Mouse (Mus musculus) heart, embryonic 16.5 days (tissue): ENCODE measurements around the gene Tnfsf13b. TPM values are rescaled to one million over a fixed set of nuclear protein-coding genes. Genes with fewer than 3 reads are reported as not detected.

Experiments
- ATAC-seq: fragments of 200-750 bp; cut with Nextera tagmentation; replicated peaks from 2 replicates; pipeline ENCODE4 v1.8.0; 2017; ENCODE audit warnings: moderate number of reproducible peaks; ENCODE audit not compliant: insufficient read depth, low FRiP score; ENCODE audit errors: extremely low read depth
- H3K27ac ChIP-seq: fragments of 300-500 bp; sonication (generic); 2 replicates; pipeline ENCODE4 v1.5.1; 2014; ENCODE audit warnings: mild to moderate bottlenecking, low read length, control low read depth, moderate library complexity
- H3K27me3 ChIP-seq: fragments of 300-500 bp; sonication (generic); 2 replicates; pipeline ENCODE4 v1.6.1; 2014; ENCODE audit warnings: low read length, mixed read lengths; ENCODE audit not compliant: control insufficient read depth, insufficient read depth
- H3K36me3 ChIP-seq: fragments of 300-500 bp; sonication (generic); 2 replicates; pipeline ENCODE4 v1.6.1; 2014; ENCODE audit not compliant: control insufficient read depth, insufficient read depth
- H3K4me1 ChIP-seq: fragments of 300-500 bp; sonication (generic); 2 replicates; pipeline ENCODE4 v1.6.1; 2014; ENCODE audit warnings: low read length, mixed read lengths; ENCODE audit not compliant: control insufficient read depth, insufficient read depth
- H3K4me2 ChIP-seq: fragments of 300-500 bp; sonication (generic); 2 replicates; pipeline ENCODE4 v1.6.1; 2014; ENCODE audit warnings: low read depth, mild to moderate bottlenecking, control low read depth, low read length
- H3K4me3 ChIP-seq: fragments of 300-500 bp; sonication (generic); 2 replicates; pipeline ENCODE4 v1.5.1; 2014; ENCODE audit warnings: mild to moderate bottlenecking, control low read depth, low read length
- H3K9ac ChIP-seq: fragments of 300-500 bp; sonication (generic); 2 replicates; pipeline ENCODE4 v1.6.1; 2014; ENCODE audit warnings: low read length, control low read depth
- H3K9me3 ChIP-seq: fragments of 300-500 bp; sonication (generic); replicated peaks from 2 replicates; pipeline ENCODE4 v1.6.1; 2016; ENCODE audit warnings: low read length; ENCODE audit not compliant: control insufficient read depth
- WGBS: fragments of 180-500 bp; shearing (Covaris S2); extraction: QIAGEN DNeasy Blood & Tissue Kit; methylation state at CpG from one replicate; pipeline ENCODE4 v1.1.7; 2014; 5-methylcytosine and 5-hydroxymethylcytosine counted together
- polyA plus RNA-seq: library from polyadenylated mRNA; unstranded; fragments of >200 nt; fragmentation: Nextera tagmentation; extraction: Ambion mirVana; gene quantifications from 2 replicates; pipeline ENCODE4 v1.2.1, GENCODE M21; 2015

Tnfsf13b gene
- polyA plus RNA-seq, 1 experiment from 2014 or later, result 0.22 TPM

GRCm38 (mm10) chr8:10067775-10068174 lies 61.5 kb downstream of the Tnfsf13b start:
- H3K4me3 ChIP-seq, result no peak overlapping the region

GRCm38 (mm10) chr8:10072347-10072746 lies 66.1 kb downstream of the Tnfsf13b start:
- 57% methylated on average over 2 of the region's 2 CpGs for WGBS
- Histone ChIP-seq H3K27me3 (no peaks in the 10 kb centered on the region), H3K9me3 (no peaks in the 10 kb centered on the region), H3K4me1 (no peaks in the 10 kb centered on the region), H3K27ac (no peak overlapping the region), H3K4me2 (no peak overlapping the region), H3K4me3 (no peak overlapping the region), H3K9ac (no peak overlapping the region), H3K36me3 (no peaks in the 10 kb centered on the region)
- no peak for ATAC-seq

More at GRCm38 (mm10) chr8:10067775-10068174, 61.5 kb downstream of the Tnfsf13b start:
- Histone ChIP-seq H3K9ac (no peak overlapping the region), H3K36me3 (no peaks in the 10 kb centered on the region), H3K9me3 (no peaks in the 10 kb centered on the region), H3K4me1 (no peaks in the 10 kb centered on the region), H3K27me3 (no peaks in the 10 kb centered on the region), H3K27ac (no peak overlapping the region), H3K4me2 (no peak overlapping the region)
- WGBS, result 83% methylated on average over 7 of the region's 7 CpGs
- ATAC-seq, result peak; percentile 52; the same call in 1 of the 2 replicates

Other genes with a start within 250 kb of the Tnfsf13b start
- gene Fam155a, start 235.3 kb upstream of the Tnfsf13b start, polyA plus RNA-seq, result 0.07 TPM in 1 of 2 replicates, not detected in the other
- gene Gm10217, start 142.2 kb upstream of the Tnfsf13b start, polyA plus RNA-seq, result not detected in 2 replicates
- 4.1 and 6.4 TPM in 2 replicates for gene Lig4, start 28.8 kb upstream of the Tnfsf13b start, polyA plus RNA-seq
- 11.1 and 11.8 TPM in 2 replicates for gene Abhd13, start 28.8 kb upstream of the Tnfsf13b start, polyA plus RNA-seq
- gene Myo16, start 147.4 kb downstream of the Tnfsf13b start, polyA plus RNA-seq, result 0.34 and 0.49 TPM in 2 replicates